ENCODE assay signal across 9 mouse cellular contexts in genomic region chr2:135007134-135007533, GRCm38 (mm10).
A peak's percentile ranks its signal among the peaks of the same experiment; 100 is the strongest.
DNase-seq lines count a peak whose midpoint lies in the region; ATAC-seq and TF ChIP-seq lines count a peak whose summit lies in the region.
"Had no signal": no experiment of that assay in that cellular context is flagged by ENCODE, and none has a peak within 500 bp of the region (broad histone marks: within the 10 kb centered on the region; RNA-seq: fewer than 3 reads in every experiment).

No protein-coding gene starts in this region.

- no peak overlapping the region for H3K27ac ChIP-seq in midbrain, postnatal 0 days (ENCODE audit: low read depth, low read length)
- H3K27ac ChIP-seq in midbrain, embryonic 14.5 days (replicated peaks; ENCODE audit: low read depth, low read length) = no peak overlapping the region
- H3K27ac ChIP-seq: embryonic facial prominence, embryonic 10.5 days; midbrain, embryonic 12.5 days had no signal

- H3K27me3 ChIP-seq in midbrain, postnatal 0 days (ENCODE audit: insufficient read depth, low read length) = no peaks in the 10 kb centered on the region
- H3K27me3 ChIP-seq in midbrain, embryonic 14.5 days (ENCODE audit: control insufficient read depth, insufficient read depth, low read length) = no peaks in the 10 kb centered on the region
- H3K27me3 ChIP-seq: midbrain, embryonic 12.5 days had no signal

- no peak overlapping the region for H3K4me3 ChIP-seq in midbrain, postnatal 0 days (ENCODE audit: low read depth, low read length)
- no peak overlapping the region for H3K4me3 ChIP-seq in midbrain, embryonic 14.5 days (replicated peaks; ENCODE audit: low read depth, low read length)
- H3K4me3 ChIP-seq: embryonic facial prominence, embryonic 10.5 days; midbrain, embryonic 12.5 days had no signal

- no peak overlapping the region for H3K4me2 ChIP-seq in midbrain, postnatal 0 days (ENCODE audit: low read depth, low read length, poor library complexity, severe bottlenecking)
- H3K4me2 ChIP-seq in midbrain, embryonic 14.5 days (ENCODE audit: low read length) = no peak overlapping the region
- H3K4me2 ChIP-seq: midbrain, embryonic 12.5 days had no signal

- 97% methylated on average over 1 of the region's 1 CpGs for WGBS in midbrain, postnatal 0 days
- WGBS in midbrain, embryonic 14.5 days = 88% methylated on average over 1 of the region's 1 CpGs

- peak; percentile 39; the same call in 1 of the 2 replicates for TF ChIP-seq CTCF in midbrain, postnatal 0 days (IDR thresholded peaks at IDR 0.05)

- no peak overlapping the region for H3K9ac ChIP-seq in midbrain, postnatal 0 days (replicated peaks; ENCODE audit: low read length, poor library complexity, severe bottlenecking)
- no peak overlapping the region for H3K9ac ChIP-seq in midbrain, embryonic 14.5 days (replicated peaks; ENCODE audit: low read length)
- H3K9ac ChIP-seq: midbrain, embryonic 12.5 days had no signal

- peak; percentile 1 to 26 for DNase-seq in heart, adult 18-20 months
- no peak for DNase-seq in heart, postnatal 4 days
- no peak for DNase-seq in midbrain, postnatal 0 days (ENCODE audit: low spot score)
- no peak for DNase-seq in midbrain, embryonic 14.5 days
- DNase-seq in ZHBTc4 (ENCODE audit: low read depth, low spot score) = peak; percentile 45
- no peak for DNase-seq in urinary bladder, postnatal 25 days (ENCODE audit: low spot score)

- no peaks in the 10 kb centered on the region for H3K4me1 ChIP-seq in midbrain, postnatal 0 days (ENCODE audit: insufficient read depth, low read length)
- no peaks in the 10 kb centered on the region for H3K4me1 ChIP-seq in midbrain, embryonic 14.5 days (ENCODE audit: control insufficient read depth, insufficient read depth, low read length)
- H3K4me1 ChIP-seq: embryonic facial prominence, embryonic 10.5 days; midbrain, embryonic 12.5 days had no signal

- H3K9me3 ChIP-seq in midbrain, postnatal 0 days (ENCODE audit: low read length) = no peaks in the 10 kb centered on the region
- no peaks in the 10 kb centered on the region for H3K9me3 ChIP-seq in midbrain, embryonic 14.5 days (ENCODE audit: control insufficient read depth, low read length)
- H3K9me3 ChIP-seq: embryonic facial prominence, embryonic 10.5 days; midbrain, embryonic 12.5 days had no signal

- no peaks in the 10 kb centered on the region for H3K36me3 ChIP-seq in midbrain, postnatal 0 days (ENCODE audit: insufficient read depth, low read length)
- no peaks in the 10 kb centered on the region for H3K36me3 ChIP-seq in midbrain, embryonic 14.5 days (ENCODE audit: control insufficient read depth, insufficient read depth, low read length)
- H3K36me3 ChIP-seq: embryonic facial prominence, embryonic 10.5 days; midbrain, embryonic 12.5 days had no signal

- no peak for ATAC-seq in midbrain, postnatal 0 days (ENCODE audit: low FRiP score)
- no peak for ATAC-seq in midbrain, embryonic 14.5 days (ENCODE audit: low FRiP score, low TSS enrichment)
- ATAC-seq in megakaryocyte progenitor cell, adult 5-6 weeks (replicated peaks; ENCODE audit: poor library complexity) = peak; percentile 92

Comparison
In these comparisons a context has a peak if more than half of its experiments do, and no peak if none do; other contexts are left out.
1. DNase-seq: peak in heart, adult 18-20 months (2 of 2) and ZHBTc4 (single experiment); none in heart, postnatal 4 days (single experiment), midbrain, postnatal 0 days (single experiment), midbrain, embryonic 14.5 days (single experiment) and urinary bladder, postnatal 25 days (single experiment).